Mouse (Mus musculus): Measurements from ENCODE around the gene Rmi2.

DNA sequence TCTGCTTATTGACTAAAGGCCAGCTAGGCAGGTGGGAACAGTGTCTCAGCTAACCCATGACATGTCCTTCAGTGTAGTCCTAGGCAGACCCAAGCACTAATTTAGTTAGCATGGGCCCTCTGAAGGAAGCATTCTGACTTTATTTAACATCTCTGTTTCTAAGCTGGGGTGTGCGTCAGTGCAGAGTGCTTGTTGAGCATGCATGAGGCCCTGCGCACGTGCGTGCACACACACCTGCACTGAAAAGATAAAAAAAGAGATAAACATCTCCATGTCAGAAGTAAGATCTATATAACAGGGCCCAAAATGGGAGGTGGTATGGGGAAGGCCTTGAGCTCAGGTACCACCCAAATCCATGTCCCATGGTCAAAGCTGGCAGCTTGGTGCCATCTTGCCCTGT is 80.2 kb downstream of the Rmi2 start:
- no peak for TF ChIP-seq CTCF (IDR thresholded peaks at IDR 0.05 in 2 of 3, conservative IDR thresholded peaks at IDR 0.05 in 1 of 3; ENCODE audit: control insufficient read depth in 1 of 3, insufficient read depth in 1 of 3, low read depth in 2 of 3, low read length in 3 of 3, poor library complexity in 1 of 3, severe bottlenecking in 1 of 3)
- no peak for TF ChIP-seq ZKSCAN1 (IDR thresholded peaks at IDR 0.05; ENCODE audit: low read depth, low read length)
